Mouse (Mus musculus) kidney, embryonic 14.5 days (tissue): ENCODE data around the gene Ttll11. TPM values are rescaled to one million over a fixed set of nuclear protein-coding genes. Genes with fewer than 3 reads are reported as not detected.
A peak's percentile ranks its signal among the peaks of the same experiment; 100 is the strongest.

Source experiments
- ATAC-seq: fragments of 200-750 bp; cut with Nextera tagmentation; 2 replicates; pipeline ENCODE4 v1.8.0; 2017; ENCODE audit warnings: moderate number of reproducible peaks, mild to moderate bottlenecking, moderate TSS enrichment, moderate library complexity; ENCODE audit not compliant: low FRiP score, low TSS enrichment
- H3K27ac ChIP-seq: fragments of 300-500 bp; sonication (generic); 2 replicates; pipeline ENCODE4 v1.5.1; 2014; ENCODE audit warnings: low read depth, mild to moderate bottlenecking, low read length, moderate library complexity, mixed read lengths
- H3K27me3 ChIP-seq: fragments of 300-500 bp; sonication (generic); 2 replicates; pipeline ENCODE4 v1.6.1; 2014; ENCODE audit warnings: mild to moderate bottlenecking, low read length; ENCODE audit not compliant: control insufficient read depth, insufficient read depth
- H3K36me3 ChIP-seq: fragments of 300-500 bp; sonication (generic); 2 replicates; pipeline ENCODE4 v1.6.1; 2014; ENCODE audit warnings: low read length, mixed read lengths; ENCODE audit not compliant: control insufficient read depth, insufficient read depth
- H3K4me1 ChIP-seq: fragments of 300-500 bp; sonication (generic); 2 replicates; pipeline ENCODE4 v1.6.1; 2014; ENCODE audit warnings: low read length, mixed read lengths; ENCODE audit not compliant: control insufficient read depth, insufficient read depth
- H3K4me2 ChIP-seq: fragments of 300-500 bp; sonication (generic); replicated peaks from 2 replicates; pipeline ENCODE4 v1.6.1; 2014; ENCODE audit warnings: low read depth, mild to moderate bottlenecking, low read length
- H3K4me3 ChIP-seq: fragments of 300-500 bp; sonication (generic); 2 replicates; pipeline ENCODE4 v1.5.1; 2014; ENCODE audit warnings: mild to moderate bottlenecking, low read length
- H3K9ac ChIP-seq: fragments of 300-500 bp; sonication (generic); 2 replicates; pipeline ENCODE4 v1.6.1; 2014; ENCODE audit warnings: low read depth, mild to moderate bottlenecking, low read length, moderate library complexity
- H3K9me3 ChIP-seq: fragments of 300-500 bp; sonication (generic); 2 replicates; pipeline ENCODE4 v1.6.1; 2016; ENCODE audit warnings: low read length; ENCODE audit not compliant: control insufficient read depth
- WGBS: fragments of 180-500 bp; shearing (Covaris S2); extraction: QIAGEN DNeasy Blood & Tissue Kit; methylation state at CpG from one replicate; pipeline ENCODE4 v1.1.7; 2014; 5-methylcytosine and 5-hydroxymethylcytosine counted together
- polyA plus RNA-seq: library from polyadenylated mRNA; unstranded; fragments of >200 nt; fragmentation: Nextera tagmentation; extraction: Ambion mirVana; gene quantifications from 2 replicates; pipeline ENCODE4 v1.2.1, GENCODE M21; 2014

The Ttll11 gene
- polyA plus RNA-seq, 1 experiment from 2014 or later = 0.58 TPM

GRCm38 (mm10) chr2:35720104-35720503 is 259.6 kb downstream of the Ttll11 start:
- Histone ChIP-seq H3K9me3 (no peaks in the 10 kb centered on the region), H3K4me1 (no peaks in the 10 kb centered on the region), H3K4me2 (no peak overlapping the region), H3K36me3 (peaks cover 90% of the 10 kb centered on the region), H3K9ac (no peak overlapping the region), H3K27me3 (no peaks in the 10 kb centered on the region), H3K27ac (no peak overlapping the region), H3K4me3 (no peak overlapping the region)
- no peak for ATAC-seq
- 90% methylated on average over 12 of the region's 12 CpGs for WGBS

GRCm38 (mm10) chr2:35719230-35720005 is 260.3 kb downstream of the Ttll11 start:
- Histone ChIP-seq H3K9ac (no peak overlapping the region), H3K4me3 (no peak overlapping the region), H3K4me1 (peaks cover 5% of the 10 kb centered on the region; the same call in 1 of the 2 replicates), H3K27ac (no peak overlapping the region), H3K9me3 (no peaks in the 10 kb centered on the region), H3K27me3 (no peaks in the 10 kb centered on the region), H3K4me2 (no peak overlapping the region), H3K36me3 (peaks cover 97% of the 10 kb centered on the region)
- 88% methylated on average over 12 of the region's 12 CpGs for WGBS
- ATAC-seq = no peak

GRCm38 (mm10) chr2:35718662-35719061 is 261.1 kb downstream of the Ttll11 start:
- H3K27ac ChIP-seq = no peak overlapping the region
- WGBS = 93% methylated on average over 9 of the region's 9 CpGs
- H3K27me3 ChIP-seq = no peaks in the 10 kb centered on the region
- H3K9me3 ChIP-seq = no peaks in the 10 kb centered on the region
- ATAC-seq = no peak
- H3K4me2 ChIP-seq = no peak overlapping the region
- peaks cover 5% of the 10 kb centered on the region; the same call in 1 of the 2 replicates for H3K4me1 ChIP-seq
- peaks cover 99% of the 10 kb centered on the region for H3K36me3 ChIP-seq
- no peak overlapping the region for H3K9ac ChIP-seq
- no peak overlapping the region for H3K4me3 ChIP-seq

GRCm38 (mm10) chr2:35718003-35718500 is 261.7 kb downstream of the Ttll11 start:
- Histone ChIP-seq H3K4me1 (peaks cover 5% of the 10 kb centered on the region; the same call in 1 of the 2 replicates), H3K4me2 (no peak overlapping the region), H3K27ac (no peak overlapping the region), H3K36me3 (peaks cover 97% of the 10 kb centered on the region), H3K27me3 (no peaks in the 10 kb centered on the region), H3K9me3 (no peaks in the 10 kb centered on the region), H3K9ac (no peak overlapping the region), H3K4me3 (no peak overlapping the region)
- 88% methylated on average over 5 of the region's 5 CpGs for WGBS
- no peak for ATAC-seq

GRCm38 (mm10) chr2:35716175-35716574 is 263.5 kb downstream of the Ttll11 start:
- H3K4me1 ChIP-seq = peaks cover 5% of the 10 kb centered on the region; the same call in 1 of the 2 replicates
- no peak overlapping the region for H3K4me2 ChIP-seq
- no peak overlapping the region for H3K9ac ChIP-seq
- no peak for ATAC-seq
- H3K36me3 ChIP-seq = peaks cover 97% of the 10 kb centered on the region
- no peak overlapping the region for H3K4me3 ChIP-seq
- no peaks in the 10 kb centered on the region for H3K9me3 ChIP-seq
- H3K27me3 ChIP-seq = no peaks in the 10 kb centered on the region
- WGBS = 76% methylated on average over 1 of the region's 1 CpGs
- H3K27ac ChIP-seq = no peak overlapping the region

GRCm38 (mm10) chr2:35715485-35715884 is 264.2 kb downstream of the Ttll11 start:
- Histone ChIP-seq H3K36me3 (peaks cover 97% of the 10 kb centered on the region), H3K4me2 (no peak overlapping the region), H3K27ac (no peak overlapping the region), H3K27me3 (no peaks in the 10 kb centered on the region), H3K9me3 (no peaks in the 10 kb centered on the region), H3K4me1 (peaks cover 5% of the 10 kb centered on the region; the same call in 1 of the 2 replicates), H3K4me3 (no peak overlapping the region), H3K9ac (no peak overlapping the region)
- no peak for ATAC-seq
- WGBS = 76% methylated on average over 3 of the region's 3 CpGs

- Histone ChIP-seq H3K27ac (no peak overlapping the region), H3K4me1 (peaks cover 5% of the 10 kb centered on the region; the same call in 1 of the 2 replicates), H3K27me3 (no peaks in the 10 kb centered on the region), H3K36me3 (peaks cover 97% of the 10 kb centered on the region), H3K9ac (no peak overlapping the region), H3K4me3 (no peak overlapping the region), H3K9me3 (no peaks in the 10 kb centered on the region), H3K4me2 (no peak overlapping the region)
- 52% methylated on average over 8 of the region's 8 CpGs for WGBS
- peak; percentile 43; the same call in 1 of the 2 replicates for ATAC-seq
These were observed 265.0 kb downstream of the Ttll11 start for GRCm38 (mm10) chr2:35714742-35715167.

- no peak for ATAC-seq
- no peaks in the 10 kb centered on the region for H3K27me3 ChIP-seq
- no peak overlapping the region for H3K27ac ChIP-seq
- H3K9me3 ChIP-seq = no peaks in the 10 kb centered on the region
- H3K9ac ChIP-seq = no peak overlapping the region
- H3K4me2 ChIP-seq = no peak overlapping the region
- H3K36me3 ChIP-seq = peaks cover 93% of the 10 kb centered on the region
- H3K4me3 ChIP-seq = no peak overlapping the region
- peaks cover 5% of the 10 kb centered on the region; the same call in 1 of the 2 replicates for H3K4me1 ChIP-seq
- WGBS = 82% methylated on average over 7 of the region's 7 CpGs
These were observed 266.3 kb downstream of the Ttll11 start for GRCm38 (mm10) chr2:35713460-35713859.

GRCm38 (mm10) chr2:35712611-35713010 is 267.1 kb downstream of the Ttll11 start:
- Histone ChIP-seq H3K27me3 (no peaks in the 10 kb centered on the region), H3K36me3 (peaks cover 93% of the 10 kb centered on the region), H3K9me3 (no peaks in the 10 kb centered on the region), H3K4me3 (no peak overlapping the region), H3K27ac (no peak overlapping the region), H3K9ac (no peak overlapping the region), H3K4me1 (peaks cover 5% of the 10 kb centered on the region; the same call in 1 of the 2 replicates), H3K4me2 (no peak overlapping the region)
- 98% methylated on average over 5 of the region's 5 CpGs for WGBS
- ATAC-seq = no peak
